Mouse (Mus musculus) heart, adult 11 months (tissue): ENCODE measurements around the gene Tcea3.

Experiments
- DNase-seq: peaks from one replicate; pipeline ENCODE4 v3.0.0; 2022

Tcea3 gene

DNA sequence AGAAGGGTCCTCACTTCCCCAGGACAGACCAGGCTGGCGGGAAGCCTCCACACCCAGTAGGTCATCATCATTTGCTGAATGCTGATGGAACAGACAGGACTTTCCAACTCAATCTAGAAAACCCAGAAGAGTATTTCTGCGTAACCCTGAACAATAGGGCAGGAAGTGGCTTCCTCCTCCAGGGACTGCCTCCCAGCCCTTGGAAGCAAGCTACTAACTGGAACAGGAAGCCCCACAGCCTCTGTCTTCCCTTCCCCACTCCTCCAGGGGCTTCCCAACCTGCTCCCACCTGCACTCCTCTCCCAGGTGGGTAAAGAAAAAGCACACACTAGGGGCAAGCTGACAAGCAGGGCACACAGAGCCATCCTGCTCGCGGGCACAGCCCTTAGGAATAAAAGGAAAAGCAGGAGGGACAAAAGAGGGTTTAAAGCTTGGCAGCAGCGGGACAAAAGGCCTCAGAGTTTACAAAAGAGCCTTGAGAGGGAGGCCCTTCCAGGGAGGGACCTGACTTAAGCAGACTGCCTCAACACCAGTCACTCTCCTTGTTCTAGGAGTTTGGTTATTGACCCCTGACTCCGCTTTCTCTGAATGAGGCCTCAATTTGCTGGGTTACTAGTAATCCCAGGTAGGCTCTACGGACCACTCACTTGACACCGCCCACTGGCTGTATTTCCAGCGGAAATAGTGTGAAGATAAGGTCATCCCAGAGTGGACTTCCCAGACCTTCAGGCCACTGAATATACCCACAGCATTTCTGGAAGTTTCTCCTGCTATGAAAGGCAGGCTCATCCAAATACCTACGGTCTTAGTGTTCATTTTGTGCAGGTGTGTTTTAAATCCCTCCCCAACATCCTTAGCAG, 35.3 kb downstream of the Tcea3 start:
- DNase-seq: peak; percentile 98

- peak; percentile 94 for DNase-seq
Measured at GRCm38 (mm10) chr4:136283783-136284182, 36.3 kb downstream of the Tcea3 start.

DNA sequence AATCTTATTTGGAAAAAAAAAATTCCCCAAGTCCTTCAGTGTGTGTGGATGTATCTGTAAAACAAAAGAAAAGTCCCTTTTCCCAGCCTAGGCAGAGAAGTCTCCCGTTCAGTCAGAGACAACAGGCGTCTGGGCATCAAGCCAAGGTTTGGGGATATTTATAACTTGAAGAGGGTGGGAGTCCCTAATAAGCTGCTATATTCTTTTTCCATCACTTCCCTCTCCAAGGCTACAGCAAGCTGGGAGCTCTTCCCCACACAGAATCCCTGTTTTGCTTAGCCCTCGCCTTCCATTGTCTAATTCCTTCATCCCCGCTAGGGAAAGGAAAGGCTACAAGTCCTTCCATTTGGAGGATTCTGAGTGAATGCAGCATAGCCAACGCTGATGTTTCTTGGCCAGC, 36.9 kb downstream of the Tcea3 start, which contains the start of gene Zfp46:
Gene Zfp46 (plus strand): TSS at position 229 of the 400 bp plus-strand sequence.
- DNase-seq: peak; percentile 99

DNA sequence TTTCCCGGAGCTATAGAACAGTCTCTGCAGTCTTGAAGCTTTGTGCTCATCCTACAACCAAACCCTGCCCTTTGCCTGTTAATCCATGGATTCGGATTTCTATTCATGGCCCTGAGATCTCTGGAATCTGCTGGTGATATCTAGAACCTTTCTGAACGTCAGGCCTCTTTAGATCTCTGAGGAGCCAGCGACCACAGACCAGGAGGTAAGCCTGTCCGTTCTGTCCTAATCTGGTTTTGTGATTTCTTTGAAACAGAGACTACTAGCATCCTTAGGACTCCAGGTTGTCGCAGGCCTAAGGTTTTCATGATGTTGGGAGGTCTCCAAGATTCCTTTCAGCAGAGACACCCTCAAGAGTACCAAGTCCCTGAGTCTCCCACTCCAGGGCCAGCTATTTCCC, 37.4 kb downstream of the Tcea3 start:
- DNase-seq: no peak

DNA sequence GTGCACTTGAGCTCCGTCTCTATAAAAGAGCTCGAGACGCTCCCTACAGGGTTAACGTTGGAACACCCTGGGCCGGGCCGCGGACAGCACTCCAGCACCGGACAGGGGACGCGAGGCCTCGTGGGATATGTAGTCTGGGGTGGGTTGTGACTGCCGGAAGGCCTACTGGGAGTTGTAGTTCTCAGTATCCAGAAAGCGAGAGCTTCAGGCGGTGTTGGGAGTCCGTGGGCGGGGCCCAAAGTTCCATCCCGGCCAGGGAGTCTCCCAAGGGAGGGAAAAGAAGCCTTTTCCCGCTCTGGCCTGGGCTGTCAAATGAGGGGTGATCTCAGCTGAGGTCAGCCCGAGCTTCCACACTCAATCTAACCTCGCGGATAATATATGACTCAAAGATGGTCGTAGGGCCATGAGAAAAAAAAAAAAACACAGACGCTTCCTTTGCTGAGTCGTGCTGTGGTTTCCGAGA, 37.9 kb downstream of the Tcea3 start:
- peak; percentile 100 for DNase-seq

DNA sequence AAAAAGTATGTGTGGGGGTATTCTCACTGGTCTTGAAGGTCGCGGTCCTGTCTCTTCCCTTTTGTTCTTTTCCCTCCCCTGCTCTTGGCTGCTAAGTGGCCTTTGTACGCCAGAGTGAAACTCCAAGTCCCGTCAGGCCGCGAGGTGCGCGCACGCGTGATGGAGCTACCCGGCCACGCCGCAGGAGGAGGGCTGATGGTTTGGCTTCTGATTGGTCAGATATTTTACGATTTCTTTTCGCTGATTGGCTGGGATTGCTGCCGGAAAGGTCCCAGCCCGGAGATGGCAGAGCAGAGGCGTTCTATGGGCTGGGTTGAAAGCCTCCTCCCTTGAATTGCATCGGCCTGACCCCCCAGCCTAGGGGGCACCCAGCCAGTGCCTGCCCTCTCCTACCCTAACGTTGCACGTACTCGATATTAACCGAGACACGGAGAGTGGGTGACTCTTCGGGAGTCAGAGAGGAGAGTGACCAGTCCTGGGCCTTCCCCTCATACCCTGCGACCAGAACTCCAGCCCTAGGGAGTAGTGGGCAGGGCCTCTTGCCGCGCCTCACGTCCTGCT, 38.4 kb downstream of the Tcea3 start:
- DNase-seq: peak; percentile 100

DNA sequence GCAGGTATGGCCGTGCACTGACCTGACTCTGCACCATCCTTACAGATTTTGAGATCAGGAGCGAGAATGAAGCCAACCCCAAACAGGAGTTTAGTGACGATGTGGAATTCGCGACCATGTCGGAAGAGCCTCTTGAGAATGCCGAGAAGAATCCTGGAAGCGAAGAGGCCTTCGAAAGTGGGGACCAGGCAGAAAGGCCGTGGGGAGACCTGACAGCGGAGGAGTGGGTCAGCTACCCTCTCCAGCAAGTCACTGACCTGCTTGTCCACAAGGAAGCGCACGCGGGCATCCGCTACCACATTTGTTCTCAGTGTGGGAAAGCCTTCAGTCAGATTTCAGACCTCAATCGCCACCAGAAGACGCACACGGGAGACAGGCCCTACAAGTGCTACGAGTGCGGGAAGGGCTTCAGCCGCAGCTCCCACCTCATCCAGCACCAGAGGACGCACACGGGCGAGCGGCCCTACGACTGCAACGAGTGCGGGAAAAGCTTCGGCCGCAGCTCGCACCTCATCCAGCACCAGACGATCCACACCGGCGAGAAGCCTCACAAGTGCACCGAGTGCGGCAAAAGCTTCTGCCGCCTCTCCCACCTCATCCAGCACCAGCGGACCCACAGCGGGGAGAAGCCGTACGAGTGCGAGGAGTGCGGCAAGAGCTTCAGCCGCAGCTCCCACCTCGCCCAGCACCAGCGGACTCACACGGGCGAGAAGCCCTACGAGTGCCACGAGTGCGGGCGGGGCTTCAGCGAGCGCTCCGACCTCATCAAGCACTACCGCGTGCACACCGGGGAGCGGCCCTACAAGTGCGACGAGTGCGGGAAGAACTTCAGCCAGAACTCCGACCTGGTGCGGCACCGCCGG, 42.6 kb downstream of the Tcea3 start:
- DNase-seq: no peak

DNA sequence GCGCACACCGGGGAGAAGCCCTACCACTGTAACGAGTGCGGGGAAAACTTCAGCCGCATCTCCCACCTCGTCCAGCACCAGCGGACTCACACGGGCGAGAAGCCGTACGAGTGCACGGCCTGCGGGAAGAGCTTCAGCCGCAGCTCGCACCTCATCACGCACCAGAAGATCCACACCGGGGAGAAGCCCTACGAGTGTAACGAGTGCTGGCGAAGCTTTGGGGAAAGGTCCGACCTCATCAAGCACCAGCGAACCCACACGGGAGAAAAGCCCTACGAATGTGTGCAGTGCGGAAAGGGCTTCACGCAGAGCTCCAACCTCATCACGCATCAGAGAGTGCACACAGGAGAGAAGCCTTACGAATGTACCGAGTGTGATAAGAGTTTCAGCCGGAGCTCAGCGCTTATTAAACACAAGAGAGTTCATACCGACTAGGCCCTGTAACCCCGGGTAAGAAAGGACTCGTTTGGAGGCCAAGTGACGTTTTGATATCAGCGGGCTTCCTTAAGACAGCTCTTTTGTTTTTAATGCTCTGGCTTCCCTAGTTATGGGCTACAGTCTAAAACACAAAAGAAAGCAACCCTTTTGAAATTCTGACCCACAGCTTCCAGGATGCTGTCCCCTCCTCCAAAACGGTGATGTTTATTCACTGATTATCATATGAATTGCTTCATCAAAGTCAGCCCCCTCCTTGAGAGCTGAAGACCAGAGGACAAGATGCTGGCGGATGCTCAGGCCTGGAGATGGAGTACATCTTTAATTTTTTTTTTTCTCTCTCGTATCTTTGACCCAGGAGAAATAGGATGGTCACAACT, 43.5 kb downstream of the Tcea3 start:
- peak; percentile 88 for DNase-seq

DNA sequence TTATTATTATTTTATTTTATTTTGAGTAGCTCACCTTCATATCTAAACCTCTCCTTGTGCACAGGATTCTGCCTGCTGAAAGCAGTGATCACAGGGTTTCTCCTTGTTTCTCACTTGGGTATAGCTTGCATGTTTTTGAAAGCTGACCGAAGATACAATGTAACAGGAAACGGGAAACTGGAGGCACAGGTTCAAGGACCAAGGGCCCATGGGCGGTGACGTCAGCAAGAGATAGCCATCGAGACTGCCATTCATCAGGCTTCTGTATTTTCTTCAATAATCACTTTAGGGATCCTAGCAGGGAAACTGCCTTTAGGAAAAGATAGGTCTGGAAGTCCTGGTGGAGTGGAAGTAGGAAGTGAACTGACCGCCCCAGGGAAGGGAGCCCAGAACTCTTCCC, 44.2 kb downstream of the Tcea3 start:
- DNase-seq: no peak

GRCm38 (mm10) chr4:136295941-136296340, 48.4 kb downstream of the Tcea3 start:
- peak; percentile 79 for DNase-seq

GRCm38 (mm10) chr4:136302462-136302861, 54.9 kb downstream of the Tcea3 start:
- no peak for DNase-seq

- DNase-seq: peak; percentile 64
Measured at GRCm38 (mm10) chr4:136304181-136304580, 56.7 kb downstream of the Tcea3 start.

DNA sequence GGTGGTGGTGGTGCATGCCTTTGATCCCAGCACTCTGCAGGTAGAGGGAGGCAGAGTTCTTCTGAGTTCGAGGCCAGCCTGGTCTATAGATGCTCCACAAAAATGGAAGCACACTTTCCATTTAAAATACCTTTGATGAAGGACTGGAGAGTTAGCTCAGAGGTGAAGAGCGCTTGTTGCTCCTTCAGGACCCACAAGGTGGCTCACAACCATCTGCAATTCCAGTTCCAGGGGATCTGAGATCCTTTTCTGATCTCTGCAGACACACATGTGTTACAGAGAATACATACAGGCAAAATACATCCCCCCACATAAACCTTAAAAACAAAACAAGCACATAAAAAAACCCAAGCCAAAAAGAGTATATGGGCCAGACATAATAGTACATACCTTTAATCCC, 60.8 kb downstream of the Tcea3 start:
- DNase-seq: no peak

GRCm38 (mm10) chr4:136309780-136310179, 62.3 kb downstream of the Tcea3 start:
- DNase-seq: peak; percentile 94

DNA sequence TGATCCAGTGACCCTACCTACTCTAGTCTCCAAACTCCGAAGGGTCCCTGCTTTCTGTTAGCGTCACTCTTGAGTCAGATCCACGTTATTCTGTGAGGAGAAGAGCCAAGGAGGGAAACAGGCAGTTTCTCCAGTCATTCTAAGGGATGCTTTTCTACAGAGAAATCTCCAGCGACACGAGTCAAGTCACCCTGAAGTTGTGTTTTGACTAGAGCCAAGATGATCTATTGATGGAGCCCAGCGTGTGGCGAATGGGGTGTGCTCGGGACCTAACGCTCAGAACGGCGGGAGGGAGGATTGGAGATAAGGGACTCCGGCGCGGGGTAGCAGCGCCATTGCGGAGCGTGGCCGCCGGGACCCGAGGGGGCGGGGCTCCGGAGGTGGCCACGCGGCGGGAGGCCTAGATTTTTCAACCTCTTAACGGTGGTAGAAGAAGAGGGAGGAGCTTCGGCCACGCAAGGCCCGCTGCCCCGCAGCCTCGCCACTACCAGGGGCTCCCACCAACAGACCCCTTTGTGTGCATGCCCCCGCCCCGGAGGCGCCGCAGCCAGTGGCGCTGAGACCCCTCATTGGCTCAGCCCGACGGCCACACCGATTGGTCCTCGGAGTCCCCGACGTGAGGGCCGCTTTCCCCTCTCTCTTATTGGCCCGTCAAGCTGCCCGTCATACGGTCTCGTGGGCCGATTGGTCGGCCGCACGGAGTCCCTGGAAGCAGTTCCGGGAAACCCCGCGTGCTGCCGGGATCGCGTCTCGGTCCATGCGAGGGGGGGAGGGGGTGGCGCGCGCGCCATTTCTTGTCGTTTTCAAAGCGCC, 62.9 kb downstream of the Tcea3 start, which contains the start of gene Hnrnpr:
Gene Hnrnpr (plus strand): TSS at position 714 of the 813 bp plus-strand sequence.
- peak; percentile 100 for DNase-seq

GRCm38 (mm10) chr4:136311042-136311999, 63.8 kb downstream of the Tcea3 start:
- DNase-seq: peak; percentile 97

GRCm38 (mm10) chr4:136312616-136313015, 65.1 kb downstream of the Tcea3 start:
- DNase-seq: no peak

DNA sequence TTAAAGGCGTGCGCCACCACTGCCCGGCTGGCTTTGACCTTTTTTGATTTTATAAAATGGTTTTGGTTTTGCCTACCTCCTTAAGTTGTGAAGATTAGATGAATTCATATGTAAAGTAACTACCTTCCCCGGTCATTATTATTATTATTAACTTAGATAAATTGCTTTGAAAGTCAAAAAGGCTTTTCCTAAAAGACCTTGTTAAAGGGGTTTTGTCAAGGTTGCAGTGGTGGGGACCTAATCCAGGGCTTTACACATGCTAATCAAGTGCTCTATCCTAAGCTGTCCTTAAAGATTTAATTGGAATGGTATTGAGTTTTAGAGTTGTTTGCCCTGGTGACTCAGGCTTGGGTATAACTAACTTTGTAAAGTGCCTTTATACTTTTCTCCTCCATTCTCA, 70.1 kb downstream of the Tcea3 start:
- no peak for DNase-seq

DNA sequence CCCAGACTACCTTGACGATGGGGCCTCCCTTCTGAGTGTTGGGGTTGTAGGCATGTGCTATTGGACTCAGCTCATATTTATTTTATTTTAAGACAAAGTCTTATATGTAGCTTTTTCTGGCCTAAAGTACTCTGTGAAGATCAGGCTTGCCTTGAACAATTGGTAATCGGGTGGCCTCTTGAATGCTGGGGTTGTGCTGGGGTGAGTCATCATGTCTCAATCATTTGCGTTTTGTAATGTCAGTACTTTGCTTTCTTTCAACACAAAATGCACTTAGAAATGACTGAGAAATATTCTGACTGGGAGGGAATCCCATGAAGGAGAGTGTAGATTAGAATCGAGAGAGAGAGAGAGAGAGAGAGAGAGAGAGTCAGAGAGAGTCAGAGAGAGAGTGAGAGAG, 72.5 kb downstream of the Tcea3 start:
- DNase-seq: peak; percentile 60

GRCm38 (mm10) chr4:136324226-136324625, 76.7 kb downstream of the Tcea3 start:
- DNase-seq: peak; percentile 79
